Mouse (Mus musculus): Measurements from ENCODE around the gene Rab25.

GRCm38 (mm10) chr3:88578498-88579424 lies 30.7 kb upstream of the Rab25 start:
- no peak for TF ChIP-seq MAX (IDR thresholded peaks at IDR 0.05)
- TF ChIP-seq CTCF (IDR thresholded peaks at IDR 0.05; ENCODE audit: control insufficient read depth, insufficient read depth, insufficient read length): no peak
- no peak for TF ChIP-seq USF1 (IDR thresholded peaks at IDR 0.05; ENCODE audit: low read depth)
- TF ChIP-seq FOSL1 (IDR thresholded peaks at IDR 0.05; ENCODE audit: insufficient read depth, low read length, poor library complexity, severe bottlenecking): no peak
- TF ChIP-seq MYOG (IDR thresholded peaks at IDR 0.05; ENCODE audit: control insufficient read depth, extremely low read depth, insufficient read length): no peak
- TF ChIP-seq CEBPB (IDR thresholded peaks at IDR 0.05; ENCODE audit: low read depth): no peak

All from C2C12 (cell line).